Mouse (Mus musculus): ENCODE data around the gene Tmem107.

DNA sequence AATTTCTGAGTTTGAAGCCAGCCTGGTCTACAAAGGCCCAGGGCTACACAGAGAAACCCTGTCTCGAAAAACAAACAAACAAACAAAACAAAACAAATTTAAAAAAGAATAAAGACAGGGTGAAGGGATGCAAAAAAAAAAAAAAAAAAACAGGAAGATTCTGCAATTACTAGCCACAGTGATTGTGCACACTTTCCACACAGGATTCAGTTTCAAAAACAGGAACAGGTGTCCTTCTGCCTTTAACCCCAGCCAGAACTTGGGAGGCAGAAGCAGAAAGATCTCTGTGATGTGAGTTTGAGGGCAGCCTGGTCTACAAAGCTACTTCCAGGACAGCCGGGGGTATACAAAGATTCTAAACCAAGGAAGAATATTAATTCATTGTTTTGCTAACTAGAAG is 12.3 kb upstream of the Tmem107 start:
- TF ChIP-seq CTCF (IDR thresholded peaks at IDR 0.05): no peak
- no peak for TF ChIP-seq EP300 (IDR thresholded peaks at IDR 0.05)
